Mouse (Mus musculus) forebrain, embryonic 16.5 days (tissue): ENCODE measurements around the gene Map7d1. TPM values are rescaled to one million over a fixed set of nuclear protein-coding genes. Genes with fewer than 3 reads are reported as not detected.

Source experiments
- polyA plus RNA-seq: library from polyadenylated mRNA; unstranded; fragments of >200 nt; fragmentation: Nextera tagmentation; extraction: Ambion mirVana; gene quantifications from 2 replicates; pipeline ENCODE4 v1.2.1, GENCODE M21; 2015

The Map7d1 gene
- polyA plus RNA-seq, 1 experiment from 2014 or later, result 64.7 TPM

Other genes with a start within 250 kb of the Map7d1 start
- 0.53 and 0.70 TPM in 2 replicates for gene Csf3r, start 231.8 kb downstream of the Map7d1 start, polyA plus RNA-seq
- gene Mrps15, start 209.4 kb downstream of the Map7d1 start, polyA plus RNA-seq, result 103 and 115 TPM in 2 replicates
- gene Oscp1, start 197.8 kb downstream of the Map7d1 start, polyA plus RNA-seq, result 30.4 and 33.4 TPM in 2 replicates
- 60.2 and 60.6 TPM in 2 replicates for gene Lsm10, start 159.7 kb downstream of the Map7d1 start, polyA plus RNA-seq
- 33.5 and 34.7 TPM in 2 replicates for gene Stk40, start 152.4 kb downstream of the Map7d1 start, polyA plus RNA-seq
- gene Eva1b, start 108.6 kb downstream of the Map7d1 start, polyA plus RNA-seq, result 10.1 and 10.2 TPM in 2 replicates
- gene Sh3d21, start 92.9 kb downstream of the Map7d1 start, polyA plus RNA-seq, result 0.87 and 1.2 TPM in 2 replicates
- gene Thrap3, start 53.6 kb downstream of the Map7d1 start, polyA plus RNA-seq, result 172 and 187 TPM in 2 replicates
- 179 and 192 TPM in 2 replicates for gene Trappc3, start 6.0 kb upstream of the Map7d1 start, polyA plus RNA-seq
- 2.1 and 3.6 TPM in 2 replicates for gene Col8a2, start 30.4 kb upstream of the Map7d1 start, polyA plus RNA-seq
- gene Adprhl2, start 65.4 kb upstream of the Map7d1 start, polyA plus RNA-seq, result 81.7 and 88.1 TPM in 2 replicates
- 15.1 and 15.3 TPM in 2 replicates for gene Tekt2, start 69.3 kb upstream of the Map7d1 start, polyA plus RNA-seq
- 16.1 and 18.7 TPM in 2 replicates for gene Ago3, start 173.2 kb upstream of the Map7d1 start, polyA plus RNA-seq
- gene Ago1, start 212.2 kb upstream of the Map7d1 start, polyA plus RNA-seq, result 14.9 and 16.1 TPM in 2 replicates